Mouse (Mus musculus): ENCODE measurements at regions not wholly inside any gene's neighbourhood (a gene's known extent, or its start where the extent isn't known, plus 50 kb on each side); places are given as distances from the start of the nearest gene placed in this dataset.
A peak's percentile ranks its signal among the peaks of the same experiment; 100 is the strongest.

DNA sequence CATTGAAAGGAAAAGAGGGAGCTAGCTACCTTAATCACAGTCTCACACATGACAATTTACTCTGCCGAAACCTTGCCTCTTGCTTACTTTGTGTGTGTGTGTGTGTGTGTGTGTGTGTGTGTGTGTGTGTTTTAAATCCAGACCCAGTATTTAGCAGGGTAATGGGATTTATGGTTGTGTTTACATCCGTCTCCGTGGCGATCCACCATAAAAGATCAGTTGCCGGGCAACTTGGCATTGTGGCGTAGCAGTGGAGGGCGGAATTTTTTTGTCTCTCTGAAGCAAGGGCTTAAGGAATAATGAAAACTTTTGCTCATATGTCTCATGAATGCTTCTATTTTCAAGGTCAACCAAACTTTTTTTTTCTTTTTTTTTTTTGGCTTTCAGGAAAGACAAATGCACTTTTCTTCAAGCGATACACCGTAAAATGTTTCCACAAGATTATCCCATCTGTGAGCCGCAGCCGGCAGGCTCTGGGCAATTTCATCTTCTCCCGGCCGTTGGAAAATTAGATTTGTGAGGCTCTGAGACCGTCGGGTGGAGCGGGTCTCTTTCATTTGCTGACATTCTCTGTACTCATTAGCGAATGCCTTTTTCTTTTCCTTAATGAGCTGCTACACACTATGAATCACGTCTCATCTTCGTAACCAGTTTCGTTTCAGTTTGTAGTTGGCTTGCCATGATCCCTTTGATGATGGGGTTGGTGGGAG, 53.9 kb upstream of the Ptch1 start:
- H3K36me3 ChIP-seq (ENCODE audit: control insufficient read depth, insufficient read depth): no peaks in the 10 kb centered on the region
- peak; percentile 28; the same call in 1 of the 2 replicates for ATAC-seq
- 3% methylated on average over 20 of the region's 20 CpGs for WGBS
- peak overlapping the region; percentile 52 for H3K4me2 ChIP-seq (ENCODE audit: low read length)
- H3K27ac ChIP-seq (ENCODE audit: low read length): no peak overlapping the region
- no peaks in the 10 kb centered on the region for H3K9me3 ChIP-seq (ENCODE audit: control insufficient read depth, low read length)
- peak overlapping the region; percentile 31 for H3K4me3 ChIP-seq (replicated peaks; ENCODE audit: low read length)
- 0 out of 2 replicates have a peak, but pooled peaks cover 2% of the 10 kb centered on the region for H3K27me3 ChIP-seq (replicated peaks; ENCODE audit: control insufficient read depth, insufficient read depth, low read length)
- H3K4me1 ChIP-seq (replicated peaks; ENCODE audit: control insufficient read depth, insufficient read depth, low read length): peaks cover 4% of the 10 kb centered on the region; the same call in 1 of the 2 replicates
- 0 out of 2 replicates have a peak overlapping the region, but pooled peaks have one; percentile 17 for H3K9ac ChIP-seq (replicated peaks; ENCODE audit: low read depth, low read length)

DNA sequence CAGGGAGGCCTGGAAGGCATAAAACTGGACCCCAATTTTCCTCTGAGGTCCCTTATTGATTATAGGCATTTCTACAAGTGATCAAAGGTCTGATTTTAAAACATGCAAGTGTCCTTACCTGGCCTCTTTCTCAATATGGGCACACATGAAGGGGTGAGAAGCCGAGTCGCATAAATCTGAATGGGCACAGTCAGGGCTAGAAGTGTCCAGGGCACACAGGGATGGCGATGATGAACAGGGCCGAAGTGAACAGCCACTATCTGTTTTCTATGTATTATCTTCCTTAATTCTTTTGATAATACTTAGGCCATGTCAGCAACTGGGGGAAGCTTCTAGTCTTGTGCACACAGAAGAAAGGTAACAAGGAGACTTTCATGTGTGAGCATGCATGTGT, 54.5 kb upstream of the Ptch1 start:
- ATAC-seq: no peak
- H3K4me2 ChIP-seq (ENCODE audit: low read length): peak overlapping the region; percentile 52
- no peak overlapping the region for H3K27ac ChIP-seq (ENCODE audit: low read length)
- whole genome bisulfite sequencing: 68% methylated on average over 4 of the region's 4 CpGs
- H3K9ac ChIP-seq (replicated peaks; ENCODE audit: low read depth, low read length): no peak overlapping the region
- no peaks in the 10 kb centered on the region for H3K9me3 ChIP-seq (ENCODE audit: control insufficient read depth, low read length)
- peaks cover 4% of the 10 kb centered on the region; the same call in 1 of the 2 replicates for H3K4me1 ChIP-seq (replicated peaks; ENCODE audit: control insufficient read depth, insufficient read depth, low read length)
- H3K27me3 ChIP-seq (replicated peaks; ENCODE audit: control insufficient read depth, insufficient read depth, low read length): 0 out of 2 replicates have a peak, but pooled peaks cover 2% of the 10 kb centered on the region
- H3K36me3 ChIP-seq (ENCODE audit: control insufficient read depth, insufficient read depth): no peaks in the 10 kb centered on the region
- peak overlapping the region; percentile 31; the same call in 1 of the 2 replicates for H3K4me3 ChIP-seq (replicated peaks; ENCODE audit: low read length)

DNA sequence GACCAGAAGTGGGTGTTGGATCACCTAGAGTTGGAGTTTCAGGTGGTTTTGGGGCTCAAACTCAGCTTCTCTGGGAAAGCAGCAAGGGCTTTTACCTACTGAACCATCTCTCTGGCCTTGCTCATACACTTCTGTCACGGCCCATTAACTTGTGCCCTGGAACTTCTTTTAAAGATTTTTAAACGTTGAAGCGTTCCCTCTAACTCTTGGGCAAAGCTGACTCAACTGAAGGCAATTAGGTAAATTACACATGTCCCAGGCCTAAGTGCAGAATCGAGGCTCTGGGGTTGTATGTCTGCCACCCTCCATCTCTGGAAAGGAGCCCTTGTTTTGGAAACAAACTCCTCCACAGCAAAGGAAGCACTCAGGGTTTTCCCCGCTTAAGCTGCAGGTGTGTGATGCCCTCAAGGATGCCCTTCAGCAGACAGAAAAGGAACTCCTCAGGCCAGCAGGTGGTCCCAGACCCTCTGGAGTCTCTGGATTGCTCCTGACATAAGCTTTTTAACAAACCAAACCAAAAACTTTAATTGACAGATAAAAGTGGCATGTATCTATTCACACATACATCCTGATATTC, 58.5 kb upstream of the Ptch1 start:
- no peaks in the 10 kb centered on the region for H3K36me3 ChIP-seq (ENCODE audit: control insufficient read depth, insufficient read depth)
- no peak overlapping the region for H3K27ac ChIP-seq (ENCODE audit: low read length)
- 43% methylated on average over 5 of the region's 5 CpGs for WGBS
- no peak overlapping the region for H3K4me2 ChIP-seq (ENCODE audit: low read length)
- no peak for ATAC-seq
- H3K9ac ChIP-seq (replicated peaks; ENCODE audit: low read depth, low read length): no peak overlapping the region
- peaks cover 4% of the 10 kb centered on the region; the same call in 1 of the 2 replicates for H3K4me1 ChIP-seq (replicated peaks; ENCODE audit: control insufficient read depth, insufficient read depth, low read length)
- H3K27me3 ChIP-seq (replicated peaks; ENCODE audit: control insufficient read depth, insufficient read depth, low read length): 0 out of 2 replicates have a peak, but pooled peaks cover 2% of the 10 kb centered on the region
- H3K4me3 ChIP-seq (replicated peaks; ENCODE audit: low read length): no peak overlapping the region
- no peaks in the 10 kb centered on the region for H3K9me3 ChIP-seq (ENCODE audit: control insufficient read depth, low read length)

DNA sequence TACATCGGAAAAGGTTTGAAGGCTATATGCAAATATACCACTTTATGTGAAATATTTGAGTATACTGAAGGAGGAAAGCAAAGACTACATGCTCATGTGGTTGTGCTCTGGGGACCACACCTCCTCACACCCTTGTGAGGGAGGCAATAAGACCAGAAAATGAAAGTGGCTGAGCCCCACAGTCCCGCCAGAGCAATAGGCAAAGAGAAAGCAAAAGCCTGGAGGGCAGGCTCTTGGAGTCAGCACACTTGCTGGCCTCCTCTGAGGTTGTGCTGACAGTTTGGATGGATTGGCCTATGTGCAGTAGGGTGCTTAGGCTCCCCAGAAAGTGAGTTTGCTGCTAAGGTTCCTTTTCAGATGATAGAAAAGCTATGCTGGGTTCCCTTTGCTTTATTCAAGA, 60.9 kb upstream of the Ptch1 start:
- Histone ChIP-seq H3K4me2 (ENCODE audit: low read length) (no peak overlapping the region), H3K27me3 (replicated peaks; ENCODE audit: control insufficient read depth, insufficient read depth, low read length) (no peaks in the 10 kb centered on the region), H3K36me3 (ENCODE audit: control insufficient read depth, insufficient read depth) (no peaks in the 10 kb centered on the region), H3K9me3 (ENCODE audit: control insufficient read depth, low read length) (no peaks in the 10 kb centered on the region), H3K4me1 (replicated peaks; ENCODE audit: control insufficient read depth, insufficient read depth, low read length) (no peaks in the 10 kb centered on the region), H3K27ac (ENCODE audit: low read length) (no peak overlapping the region), H3K9ac (replicated peaks; ENCODE audit: low read depth, low read length) (no peak overlapping the region), H3K4me3 (replicated peaks; ENCODE audit: low read length) (no peak overlapping the region)
- 82% methylated on average over 2 of the region's 2 CpGs for WGBS
- ATAC-seq: no peak

DNA sequence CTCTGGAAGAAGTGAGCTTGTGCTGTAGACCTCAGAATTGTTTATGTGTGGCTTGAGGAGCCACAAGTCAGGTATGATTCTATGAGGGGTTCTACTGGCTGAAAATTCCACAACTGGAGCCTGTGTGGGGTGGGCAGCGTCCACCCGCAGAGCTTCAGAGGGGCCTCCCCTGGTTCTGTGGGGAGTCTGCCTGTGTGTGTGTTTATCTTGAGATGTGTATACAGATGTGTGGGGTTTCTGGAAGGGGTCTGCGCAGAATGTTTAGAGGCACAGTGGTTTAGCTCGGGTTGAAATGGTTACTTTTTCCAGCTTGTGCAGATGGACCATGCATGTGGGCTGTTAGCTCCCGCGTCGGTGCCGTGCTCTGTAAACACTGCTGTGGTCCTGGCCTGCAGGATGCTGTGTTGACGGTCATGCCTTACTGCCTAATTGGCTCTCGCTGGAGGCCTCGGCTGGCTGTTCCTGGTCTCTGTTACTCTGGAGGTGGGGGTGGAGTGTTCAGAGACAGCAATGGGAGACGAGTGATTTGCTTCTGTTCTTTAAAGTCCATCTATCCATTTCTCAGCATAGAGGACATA, 68.3 kb upstream of the Ptch1 start:
- Histone ChIP-seq H3K4me3 (replicated peaks; ENCODE audit: low read length) (no peak overlapping the region), H3K27ac (ENCODE audit: low read length) (no peak overlapping the region), H3K4me2 (ENCODE audit: low read length) (no peak overlapping the region), H3K36me3 (ENCODE audit: control insufficient read depth, insufficient read depth) (no peaks in the 10 kb centered on the region), H3K27me3 (replicated peaks; ENCODE audit: control insufficient read depth, insufficient read depth, low read length) (no peaks in the 10 kb centered on the region; the same call in 1 of the 2 replicates), H3K9ac (replicated peaks; ENCODE audit: low read depth, low read length) (no peak overlapping the region), H3K4me1 (replicated peaks; ENCODE audit: control insufficient read depth, insufficient read depth, low read length) (0 out of 2 replicates have a peak, but pooled peaks cover 6% of the 10 kb centered on the region), H3K9me3 (ENCODE audit: control insufficient read depth, low read length) (no peaks in the 10 kb centered on the region)
- ATAC-seq: no peak
- WGBS: 59% methylated on average over 12 of the region's 12 CpGs

DNA sequence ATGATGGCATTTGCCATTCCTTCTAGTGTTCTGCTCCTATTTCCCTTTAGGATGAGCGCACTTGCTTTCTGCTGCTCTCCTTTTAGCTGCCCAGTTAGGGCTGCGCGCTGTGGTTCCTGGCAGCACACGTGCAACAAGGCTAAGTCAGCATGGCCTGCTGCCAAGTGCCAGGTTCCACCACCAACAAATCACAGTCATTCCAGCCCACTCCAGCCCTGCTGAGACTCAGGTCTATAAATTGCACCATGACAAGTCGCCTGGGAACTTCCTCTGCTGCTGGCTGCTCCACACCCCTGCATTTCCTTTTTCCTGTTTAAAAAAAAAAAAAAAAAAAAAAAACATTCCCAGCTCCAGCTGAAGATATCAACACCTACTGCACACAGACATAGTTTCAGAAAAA, 69.2 kb upstream of the Ptch1 start:
- H3K9ac ChIP-seq (replicated peaks; ENCODE audit: low read depth, low read length): no peak overlapping the region
- 0 out of 2 replicates have a peak, but pooled peaks cover 6% of the 10 kb centered on the region for H3K4me1 ChIP-seq (replicated peaks; ENCODE audit: control insufficient read depth, insufficient read depth, low read length)
- no peaks in the 10 kb centered on the region; the same call in 1 of the 2 replicates for H3K27me3 ChIP-seq (replicated peaks; ENCODE audit: control insufficient read depth, insufficient read depth, low read length)
- peak; percentile 36; the same call in 1 of the 2 replicates for ATAC-seq
- WGBS: 40% methylated on average over 5 of the region's 5 CpGs
- no peak overlapping the region for H3K4me2 ChIP-seq (ENCODE audit: low read length)
- H3K4me3 ChIP-seq (replicated peaks; ENCODE audit: low read length): no peak overlapping the region
- no peaks in the 10 kb centered on the region for H3K9me3 ChIP-seq (ENCODE audit: control insufficient read depth, low read length)
- no peaks in the 10 kb centered on the region for H3K36me3 ChIP-seq (ENCODE audit: control insufficient read depth, insufficient read depth)
- H3K27ac ChIP-seq (ENCODE audit: low read length): no peak overlapping the region

DNA sequence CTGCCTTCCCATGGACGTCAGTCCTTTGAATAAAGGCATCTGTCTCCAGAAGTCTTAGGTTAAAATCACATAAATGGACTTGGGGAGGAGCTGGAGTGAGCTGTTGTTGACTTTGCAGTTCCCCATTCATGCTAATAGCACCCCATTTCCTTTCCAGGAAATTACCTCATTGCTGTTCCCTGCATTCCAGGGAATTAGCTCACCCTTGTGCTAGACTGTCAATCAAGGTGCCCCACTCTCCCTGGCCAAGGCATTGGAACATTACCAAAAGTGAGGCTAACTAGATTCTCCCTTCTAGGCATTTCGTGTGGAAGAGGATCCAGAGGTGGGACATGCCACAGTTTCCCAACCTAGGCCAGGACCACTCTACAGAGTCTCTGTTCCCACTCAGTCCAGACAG, 70.0 kb upstream of the Ptch1 start:
- Histone ChIP-seq H3K4me2 (ENCODE audit: low read length) (no peak overlapping the region), H3K27ac (ENCODE audit: low read length) (no peak overlapping the region), H3K4me1 (replicated peaks; ENCODE audit: control insufficient read depth, insufficient read depth, low read length) (0 out of 2 replicates have a peak, but pooled peaks cover 6% of the 10 kb centered on the region), H3K36me3 (ENCODE audit: control insufficient read depth, insufficient read depth) (no peaks in the 10 kb centered on the region), H3K9me3 (ENCODE audit: control insufficient read depth, low read length) (no peaks in the 10 kb centered on the region), H3K9ac (replicated peaks; ENCODE audit: low read depth, low read length) (no peak overlapping the region), H3K4me3 (replicated peaks; ENCODE audit: low read length) (no peak overlapping the region), H3K27me3 (replicated peaks; ENCODE audit: control insufficient read depth, insufficient read depth, low read length) (no peaks in the 10 kb centered on the region; the same call in 1 of the 2 replicates)
- ATAC-seq: peak; percentile 68; the same call in 1 of the 2 replicates
- WGBS: 24% methylated on average over 2 of the region's 2 CpGs

DNA sequence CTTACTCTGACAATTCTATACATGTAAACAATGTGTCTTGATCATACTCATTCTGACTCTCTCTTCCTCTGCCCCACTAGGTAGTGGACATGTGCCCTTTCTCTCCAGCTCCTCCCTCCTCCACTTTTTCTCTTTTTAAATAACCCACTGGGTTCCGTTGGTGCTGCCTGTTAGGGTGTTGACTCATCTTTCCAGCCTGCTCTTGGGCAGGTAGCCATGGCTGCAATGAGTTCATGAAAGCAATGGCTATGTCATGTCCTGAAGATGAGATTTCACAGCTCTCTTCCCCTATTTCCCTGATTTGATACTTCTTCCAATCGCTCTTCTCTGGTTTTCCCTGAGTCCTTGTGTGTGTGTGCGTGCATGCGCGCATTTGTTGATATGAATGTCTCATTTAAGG, 70.9 kb upstream of the Ptch1 start:
- Histone ChIP-seq H3K4me2 (ENCODE audit: low read length) (no peak overlapping the region), H3K27ac (ENCODE audit: low read length) (no peak overlapping the region), H3K36me3 (ENCODE audit: control insufficient read depth, insufficient read depth) (no peaks in the 10 kb centered on the region), H3K4me3 (replicated peaks; ENCODE audit: low read length) (no peak overlapping the region), H3K27me3 (replicated peaks; ENCODE audit: control insufficient read depth, insufficient read depth, low read length) (no peaks in the 10 kb centered on the region; the same call in 1 of the 2 replicates), H3K9ac (replicated peaks; ENCODE audit: low read depth, low read length) (no peak overlapping the region), H3K9me3 (ENCODE audit: control insufficient read depth, low read length) (no peaks in the 10 kb centered on the region), H3K4me1 (replicated peaks; ENCODE audit: control insufficient read depth, insufficient read depth, low read length) (0 out of 2 replicates have a peak, but pooled peaks cover 6% of the 10 kb centered on the region)
- 95% methylated on average over 5 of the region's 5 CpGs for WGBS
- ATAC-seq: no peak

DNA sequence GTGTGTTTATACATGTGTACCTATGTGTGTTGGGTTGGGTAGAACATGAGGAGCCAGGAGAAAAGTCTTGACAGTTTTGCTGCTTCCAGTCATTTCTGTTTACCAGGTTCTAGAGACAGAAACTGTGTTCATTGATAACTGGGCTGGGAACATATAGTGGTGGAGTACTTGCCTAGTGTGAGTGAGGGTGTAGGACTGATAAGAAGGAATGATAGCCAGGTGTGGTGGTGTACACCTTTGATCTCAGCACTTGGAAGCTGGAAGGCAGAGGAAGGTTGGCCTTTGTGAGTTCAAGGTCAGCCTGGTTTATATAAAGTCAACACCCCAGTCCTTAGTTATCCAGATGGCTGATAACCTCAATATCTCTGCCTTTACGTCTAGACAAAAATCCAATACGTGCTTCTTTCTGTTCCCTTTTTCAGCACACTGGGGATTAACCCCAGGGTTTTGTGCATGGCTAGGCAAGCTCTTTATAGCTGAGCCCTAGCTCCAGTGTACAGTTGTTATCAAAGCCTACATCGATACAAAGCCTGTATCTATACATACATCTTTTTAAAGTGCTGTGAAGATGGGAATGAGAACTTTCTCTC, 75.8 kb upstream of the Ptch1 start:
- WGBS: 70% methylated on average over 3 of the region's 3 CpGs
- H3K27me3 ChIP-seq (replicated peaks; ENCODE audit: control insufficient read depth, insufficient read depth, low read length): no peaks in the 10 kb centered on the region
- H3K9me3 ChIP-seq (ENCODE audit: control insufficient read depth, low read length): no peaks in the 10 kb centered on the region
- H3K27ac ChIP-seq (ENCODE audit: low read length): no peak overlapping the region
- no peak overlapping the region for H3K4me3 ChIP-seq (replicated peaks; ENCODE audit: low read length)
- H3K9ac ChIP-seq (replicated peaks; ENCODE audit: low read depth, low read length): no peak overlapping the region
- H3K36me3 ChIP-seq (ENCODE audit: control insufficient read depth, insufficient read depth): no peaks in the 10 kb centered on the region
- H3K4me2 ChIP-seq (ENCODE audit: low read length): no peak overlapping the region
- no peak for ATAC-seq
- no peaks in the 10 kb centered on the region for H3K4me1 ChIP-seq (replicated peaks; ENCODE audit: control insufficient read depth, insufficient read depth, low read length)

Data from forebrain, embryonic 16.5 days (tissue).